Mouse (Mus musculus): Measurements from ENCODE around the gene Naa25. TPM values are rescaled to one million over a fixed set of nuclear protein-coding genes. Genes with fewer than 3 reads are reported as not detected.

The Naa25 gene
- polyA plus RNA-seq (2014; fragmentation: Illumina TruSeq; extraction: RNeasy Lipid Tissue Mini Kit (QIAGEN cat#74804); ENCODE audit: low read depth, low replicate concordance), result 10.2 TPM

DNA sequence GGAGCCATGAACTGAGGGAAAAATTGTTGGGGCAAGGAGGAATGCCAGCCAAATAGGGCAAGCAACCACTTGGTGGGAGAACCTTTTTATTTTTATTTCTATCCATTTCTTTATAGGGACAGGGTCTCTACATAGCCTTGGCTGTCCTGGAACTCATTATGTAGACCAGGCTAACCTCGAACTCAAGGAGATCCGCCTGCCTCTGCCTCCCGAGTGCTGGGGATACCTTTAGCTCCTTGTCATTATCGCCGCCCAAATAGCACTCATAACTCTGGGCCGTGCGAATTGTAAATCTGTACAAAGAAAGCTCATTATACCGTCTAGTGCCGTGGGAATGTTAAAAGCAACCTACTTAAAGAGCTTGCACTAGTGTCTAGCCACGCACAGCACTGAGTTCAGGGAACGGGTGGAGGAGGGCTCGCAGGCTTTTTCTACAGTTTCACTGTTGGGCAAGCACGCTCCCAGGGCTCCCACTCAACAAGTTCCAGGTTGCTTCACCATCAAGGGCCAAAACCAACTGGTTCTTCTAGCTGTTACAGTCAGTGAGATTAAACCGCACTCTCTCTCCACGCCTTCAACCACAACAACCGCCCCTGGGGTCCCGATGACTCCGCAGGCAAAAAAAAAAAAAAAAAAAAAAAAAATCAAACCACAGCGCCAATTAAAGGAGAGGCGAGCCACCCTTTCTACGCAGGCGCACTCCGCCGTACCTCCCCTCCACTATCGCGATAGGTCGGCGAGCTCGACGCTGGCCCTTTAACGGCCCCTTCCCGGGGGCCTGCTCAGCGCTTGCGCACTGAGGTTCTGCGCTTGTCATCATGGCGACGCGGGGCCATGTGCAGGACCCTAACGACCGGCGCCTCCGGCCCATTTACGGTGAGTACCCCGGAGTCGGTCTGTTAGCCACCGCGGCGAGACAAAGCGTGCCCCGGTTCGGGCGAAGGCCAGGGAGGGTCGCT lies at the start of gene Naa25:
Gene Naa25 (plus strand): TSS at position 750 of the 959 bp plus-strand sequence.

GRCm38 (mm10) chr5:121385461-121386119 lies 12.1 kb upstream of the Naa25 start, which contains the start of gene Trafd1:
TSS of gene Trafd1 (minus strand) at chr5:121385632.

GRCm38 (mm10) chr5:121451644-121452025 lies 53.9 kb downstream of the Naa25 start, which contains the start of gene Tmem116:
TSS of gene Tmem116 (plus strand) at chr5:121451893.

DNA sequence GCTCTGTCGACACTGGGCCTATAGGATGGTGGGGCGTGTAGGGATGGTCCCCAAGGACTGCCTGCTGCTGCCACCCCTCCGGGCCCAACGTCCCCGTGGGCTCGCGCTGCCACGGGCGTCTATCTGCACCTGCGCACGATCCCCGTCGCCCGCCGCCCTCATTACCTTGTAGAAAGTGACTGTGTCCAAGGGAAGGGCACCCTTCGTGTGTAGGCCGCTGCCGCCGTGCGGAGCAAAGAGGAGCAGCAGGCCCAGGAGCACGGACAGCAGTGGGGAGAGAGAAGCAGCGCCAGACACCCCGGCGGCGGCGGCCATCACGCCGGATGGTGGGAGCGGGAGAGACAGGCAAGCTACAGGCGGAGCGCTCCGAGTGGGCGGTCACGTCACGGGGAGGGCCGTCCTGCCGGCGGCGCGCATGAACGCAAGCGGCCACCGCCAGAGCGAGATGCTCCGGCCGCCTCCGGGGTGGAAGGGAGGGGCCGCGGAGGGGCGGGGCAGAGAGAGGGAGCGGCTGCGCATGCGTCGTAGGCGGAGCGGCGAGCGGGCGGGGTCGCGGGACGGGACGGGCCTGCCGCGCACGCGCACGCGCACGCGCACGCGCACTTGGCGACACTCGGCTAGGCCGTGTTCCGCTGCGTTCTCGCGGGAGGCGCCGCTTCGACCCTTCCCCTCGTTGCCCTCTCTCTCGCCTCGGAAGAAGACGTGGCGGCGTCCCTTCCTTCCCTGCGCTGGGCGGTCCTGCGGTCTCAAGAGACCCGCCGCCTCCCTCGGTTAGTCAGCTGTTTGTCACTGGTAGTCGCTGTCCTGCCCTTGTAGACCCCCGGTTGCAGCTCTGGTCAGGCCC lies 54.5 kb downstream of the Naa25 start, which contains the start of gene Erp29:
Gene Erp29 (minus strand): TSS at position 481 of the 844 bp plus-strand sequence.

Other genes with a start within 250 kb of the Naa25 start
- gene Ptpn11, start 206.5 kb upstream of the Naa25 start, polyA plus RNA-seq (2014; fragmentation: Illumina TruSeq; extraction: RNeasy Lipid Tissue Mini Kit (QIAGEN cat#74804); ENCODE audit: low read depth, low replicate concordance), result 65.4 TPM
- 927 TPM for gene Rpl6, start 193.5 kb upstream of the Naa25 start, polyA plus RNA-seq (2014; fragmentation: Illumina TruSeq; extraction: RNeasy Lipid Tissue Mini Kit (QIAGEN cat#74804); ENCODE audit: low read depth, low replicate concordance)
- 9.4 TPM for gene Hectd4, start 177.7 kb upstream of the Naa25 start, polyA plus RNA-seq (2014; fragmentation: Illumina TruSeq; extraction: RNeasy Lipid Tissue Mini Kit (QIAGEN cat#74804); ENCODE audit: low read depth, low replicate concordance)
- 79.0 TPM for gene Trafd1, start 12.3 kb upstream of the Naa25 start, polyA plus RNA-seq (2014; fragmentation: Illumina TruSeq; extraction: RNeasy Lipid Tissue Mini Kit (QIAGEN cat#74804); ENCODE audit: low read depth, low replicate concordance)
- 4.9 TPM for gene Tmem116, start 54.0 kb downstream of the Naa25 start, polyA plus RNA-seq (2014; fragmentation: Illumina TruSeq; extraction: RNeasy Lipid Tissue Mini Kit (QIAGEN cat#74804); ENCODE audit: low read depth, low replicate concordance)
- 212 TPM for gene Erp29, start 54.6 kb downstream of the Naa25 start, polyA plus RNA-seq (2014; fragmentation: Illumina TruSeq; extraction: RNeasy Lipid Tissue Mini Kit (QIAGEN cat#74804); ENCODE audit: low read depth, low replicate concordance)
- gene Adam1b, start 105.5 kb downstream of the Naa25 start, polyA plus RNA-seq (2014; fragmentation: Illumina TruSeq; extraction: RNeasy Lipid Tissue Mini Kit (QIAGEN cat#74804); ENCODE audit: low read depth, low replicate concordance), result 2.4 TPM
- gene Adam1a, start 147.5 kb downstream of the Naa25 start, polyA plus RNA-seq (2014; fragmentation: Illumina TruSeq; extraction: RNeasy Lipid Tissue Mini Kit (QIAGEN cat#74804); ENCODE audit: low read depth, low replicate concordance), result 6.5 TPM
- gene Gm42878, start 147.5 kb downstream of the Naa25 start, polyA plus RNA-seq (2014; fragmentation: Illumina TruSeq; extraction: RNeasy Lipid Tissue Mini Kit (QIAGEN cat#74804); ENCODE audit: low read depth, low replicate concordance), result not detected
- 58.8 TPM for gene Mapkapk5, start 148.0 kb downstream of the Naa25 start, polyA plus RNA-seq (2014; fragmentation: Illumina TruSeq; extraction: RNeasy Lipid Tissue Mini Kit (QIAGEN cat#74804); ENCODE audit: low read depth, low replicate concordance)
- gene Aldh2, start 195.9 kb downstream of the Naa25 start, polyA plus RNA-seq (2014; fragmentation: Illumina TruSeq; extraction: RNeasy Lipid Tissue Mini Kit (QIAGEN cat#74804); ENCODE audit: low read depth, low replicate concordance), result 893 TPM
- 19.0 TPM for gene Acad12, start 221.0 kb downstream of the Naa25 start, polyA plus RNA-seq (2014; fragmentation: Illumina TruSeq; extraction: RNeasy Lipid Tissue Mini Kit (QIAGEN cat#74804); ENCODE audit: low read depth, low replicate concordance)